Mouse (Mus musculus) colon, adult 2 months (tissue): Measurements from ENCODE around the gene Acsm2. TPM values are rescaled to one million over a fixed set of nuclear protein-coding genes. Genes with fewer than 3 reads are reported as not detected.

Source experiments
- polyA plus RNA-seq: library from polyadenylated mRNA; depleted of rRNA; stranded (reverse); fragments of >200 nt; gene quantifications from 2 replicates; pipeline ENCODE4 v1.2.3, GENCODE M21; 2012; rRNA removed

Gene Acsm2
- 0.13 TPM in 1 of 2 replicates, not detected in the other for polyA plus RNA-seq

GRCm38 (mm10) chr7:119554040-119554439, at the start of gene Acsm2:
TSS of gene Acsm2 (plus strand) at chr7:119554340.

GRCm38 (mm10) chr7:119519163-119519562, 35.0 kb upstream of the Acsm2 start, which contains the start of gene Acsm5:
TSS of gene Acsm5 (plus strand) at chr7:119519463.

GRCm38 (mm10) chr7:119523389-119523788, 30.8 kb upstream of the Acsm2 start, which contains the start of gene Pdilt:
TSS of gene Pdilt (minus strand) at chr7:119523489.

GRCm38 (mm10) chr7:119606664-119607076, 52.5 kb downstream of the Acsm2 start, which contains the start of gene Acsm1:
TSS of gene Acsm1 (plus strand) at chr7:119607026.

Other genes starting within 250 kb of the Acsm2 start
- 0.69 and 35.0 TPM in 2 replicates for gene Gp2, start 95.1 kb upstream of the Acsm2 start, polyA plus RNA-seq
- gene Umod, start 75.1 kb upstream of the Acsm2 start, polyA plus RNA-seq = 0.03 and 0.13 TPM in 2 replicates
- not detected in 2 replicates for gene Acsm5, start 34.9 kb upstream of the Acsm2 start, polyA plus RNA-seq
- gene Pdilt, start 30.9 kb upstream of the Acsm2 start, polyA plus RNA-seq = not detected in 2 replicates
- gene Acsm1, start 52.7 kb downstream of the Acsm2 start, polyA plus RNA-seq = not detected in 2 replicates
- gene Acsm4, start 135.7 kb downstream of the Acsm2 start, polyA plus RNA-seq = not detected in 2 replicates
- 9.7 and 11.7 TPM in 2 replicates for gene Thumpd1, start 166.5 kb downstream of the Acsm2 start, polyA plus RNA-seq
- 39.6 and 50.4 TPM in 2 replicates for gene Acsm3, start 206.6 kb downstream of the Acsm2 start, polyA plus RNA-seq
- gene Rexo5, start 239.7 kb downstream of the Acsm2 start, polyA plus RNA-seq = 1.4 and 2.8 TPM in 2 replicates
- 0.43 and 0.44 TPM in 2 replicates for gene Eri2, start 239.7 kb downstream of the Acsm2 start, polyA plus RNA-seq